Mouse (Mus musculus) lung, adult 2 months (tissue): ENCODE results near the gene Asb14.

ENCODE experiments used
- CTCF ChIP-seq: fragments of 200-500 bp; IDR thresholded peaks from 2 replicates; pipeline ENCODE4 v1.5.1; 2011; ENCODE audit warnings: mild to moderate bottlenecking, low read length, control low read depth; ENCODE audit not compliant: insufficient read depth
- POLR2A ChIP-seq: fragments of 200-500 bp; IDR thresholded peaks from 2 replicates; pipeline ENCODE4 v1.6.1; 2011; ENCODE audit warnings: low read depth, mild to moderate bottlenecking, control low read depth, low read length, borderline replicate concordance; ENCODE audit errors: extremely low read depth

DNA sequence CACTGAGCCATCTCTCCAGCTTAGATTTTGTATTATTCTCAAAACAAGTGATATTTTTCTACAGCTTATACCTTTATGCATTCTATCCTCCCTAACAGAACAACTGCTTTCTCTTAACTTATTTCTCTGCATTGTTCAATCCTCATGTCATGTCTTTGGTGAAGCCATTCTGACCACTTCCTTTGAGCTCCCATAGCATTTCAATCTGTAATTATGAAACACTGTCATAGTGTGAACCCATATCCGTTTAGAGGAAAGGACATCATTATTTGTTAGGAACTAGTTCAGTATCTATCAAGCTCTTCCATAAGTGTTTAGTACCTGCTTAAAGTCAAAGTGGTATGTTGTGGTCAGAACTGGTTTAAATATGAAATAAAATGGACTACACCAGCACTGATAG is 66.2 kb downstream of the Asb14 start:
- TF ChIP-seq POLR2A (no peak), CTCF (no peak)
